Mouse (Mus musculus) forebrain, postnatal 0 days (tissue): ENCODE measurements around the gene Lyrm2. TPM values are rescaled to one million over a fixed set of nuclear protein-coding genes. Genes with fewer than 3 reads are reported as not detected.

Experiments
- ATAC-seq: fragments of 200-750 bp; cut with Nextera tagmentation; 2 replicates; pipeline ENCODE4 v1.8.0; 2017; ENCODE audit warnings: mild to moderate bottlenecking, moderate library complexity
- DNase-seq: peaks from one replicate; pipeline ENCODE4 v3.0.0-alpha.2; 2015
- H3K27ac ChIP-seq: fragments of 300-500 bp; sonication (generic); 2 replicates; pipeline ENCODE4 v1.5.1; 2014; ENCODE audit warnings: low read depth, mild to moderate bottlenecking, antibody characterized with exemption, low read length, moderate library complexity, mixed read lengths
- H3K27me3 ChIP-seq: fragments of 300-500 bp; sonication (generic); 2 replicates; pipeline ENCODE4 v1.6.1; 2014; ENCODE audit warnings: mild to moderate bottlenecking, low read length, mixed read lengths; ENCODE audit not compliant: insufficient read depth
- H3K36me3 ChIP-seq: fragments of 300-500 bp; sonication (generic); 2 replicates; pipeline ENCODE4 v1.6.1; 2014; ENCODE audit warnings: mild to moderate bottlenecking, moderate library complexity; ENCODE audit not compliant: insufficient read depth
- H3K4me1 ChIP-seq: fragments of 300-500 bp; sonication (generic); 2 replicates; pipeline ENCODE4 v1.6.1; 2014; ENCODE audit warnings: antibody characterized with exemption; ENCODE audit not compliant: insufficient read depth
- H3K4me2 ChIP-seq: fragments of 300-500 bp; sonication (generic); 2 replicates; pipeline ENCODE4 v1.6.1; 2014; ENCODE audit warnings: low read depth, mild to moderate bottlenecking, moderate library complexity
- H3K4me3 ChIP-seq: fragments of 300-500 bp; sonication (generic); 2 replicates; pipeline ENCODE4 v1.5.1; 2014; ENCODE audit warnings: low read depth, low read length, mixed read lengths
- H3K9ac ChIP-seq: fragments of 300-500 bp; sonication (generic); 2 replicates; pipeline ENCODE4 v1.6.1; 2014; ENCODE audit warnings: mild to moderate bottlenecking
- H3K9me3 ChIP-seq: fragments of 300-500 bp; sonication (generic); 2 replicates; pipeline ENCODE4 v1.6.1; 2016; ENCODE audit warnings: low read length
- CTCF ChIP-seq: sonication (generic); IDR thresholded peaks from 2 replicates; pipeline ENCODE4 v1.5.1; 2016; ENCODE audit warnings: antibody characterized with exemption, control low read depth, low read depth
- WGBS: fragments of 180-500 bp; shearing (Covaris S2); extraction: QIAGEN DNeasy Blood & Tissue Kit; methylation state at CpG from one replicate; pipeline ENCODE4 v1.1.7; 2014; 5-methylcytosine and 5-hydroxymethylcytosine counted together
- polyA plus RNA-seq: library from polyadenylated mRNA; unstranded; fragments of >200 nt; fragmentation: Nextera tagmentation; extraction: Ambion mirVana; gene quantifications from 2 replicates; pipeline ENCODE4 v1.2.1, GENCODE M21; 2015
- total RNA-seq: library from RNA; depleted of rRNA; stranded (reverse); fragments of >200 nt; gene quantifications from 2 replicates; pipeline ENCODE4 v1.2.3, GENCODE M21; 2014; rRNA removed

Lyrm2 gene
- total and polyA plus RNA-seq, 2 experiments from 2014 or later = 105 to 108 TPM

DNA sequence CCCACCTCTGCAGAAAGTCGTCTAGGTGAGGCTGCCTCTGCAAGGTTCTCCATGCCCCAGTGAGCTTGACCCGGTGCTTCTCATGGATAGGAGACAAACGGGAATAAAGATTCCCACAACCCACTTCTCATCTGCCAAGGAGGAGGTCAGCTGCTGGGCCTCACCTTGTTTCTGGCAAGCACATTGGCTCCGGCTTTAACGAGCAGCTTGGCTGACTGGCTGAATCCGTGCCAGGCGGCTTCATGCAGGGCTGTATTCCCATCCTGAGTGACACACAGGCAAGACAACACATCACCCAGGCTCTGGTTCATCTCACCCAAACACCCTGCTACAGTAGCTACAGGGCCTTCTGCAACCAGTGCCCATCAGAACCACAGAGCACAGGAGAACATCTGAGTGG is 26.9 kb downstream of the Lyrm2 start:
- H3K4me2 ChIP-seq = no peak overlapping the region
- 32% methylated on average over 7 of the region's 7 CpGs for WGBS
- no peaks in the 10 kb centered on the region for H3K27me3 ChIP-seq
- peaks cover 7% of the 10 kb centered on the region; the same call in 1 of the 2 replicates for H3K36me3 ChIP-seq
- ATAC-seq = peak; percentile 50
- no peak overlapping the region for H3K4me3 ChIP-seq
- peak; percentile 39 for DNase-seq
- no peaks in the 10 kb centered on the region for H3K4me1 ChIP-seq
- TF ChIP-seq CTCF = no peak
- H3K27ac ChIP-seq = no peak overlapping the region
- H3K9ac ChIP-seq = no peak overlapping the region
- no peaks in the 10 kb centered on the region for H3K9me3 ChIP-seq

DNA sequence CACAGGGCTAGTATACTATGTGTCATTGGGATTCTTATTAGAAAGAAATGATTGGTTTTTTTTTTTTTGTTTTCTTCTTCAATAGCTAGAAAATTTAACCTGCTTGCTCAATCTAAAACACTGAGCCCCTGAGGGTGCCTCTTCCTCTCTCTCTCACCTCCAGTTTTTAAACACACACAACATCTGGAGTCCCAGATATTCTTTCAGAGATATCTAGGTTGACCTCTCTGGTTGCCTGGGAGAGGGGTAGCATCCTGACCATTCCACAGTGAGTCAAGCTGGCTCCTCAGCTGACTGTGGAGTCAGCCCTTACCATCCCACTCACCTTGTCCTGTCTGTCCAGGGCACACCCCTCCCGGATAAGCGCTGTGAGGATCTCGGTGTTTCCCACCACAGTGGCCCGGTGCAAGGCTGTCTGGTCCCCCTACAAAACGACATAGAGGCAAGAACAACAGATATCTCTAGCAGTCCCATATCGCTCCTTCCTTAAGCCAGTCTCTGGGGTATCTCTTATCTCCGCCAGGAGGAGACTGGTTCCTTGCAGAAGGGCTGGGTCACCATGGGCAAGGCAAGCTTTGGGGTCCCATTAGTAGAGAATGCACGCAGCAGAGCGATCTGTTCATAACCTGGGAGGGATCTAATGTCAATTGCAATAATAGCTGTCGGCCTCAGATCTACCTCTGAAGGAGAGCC is 28.5 kb downstream of the Lyrm2 start:
- H3K27me3 ChIP-seq = no peaks in the 10 kb centered on the region
- WGBS = 92% methylated on average over 10 of the region's 10 CpGs

DNA sequence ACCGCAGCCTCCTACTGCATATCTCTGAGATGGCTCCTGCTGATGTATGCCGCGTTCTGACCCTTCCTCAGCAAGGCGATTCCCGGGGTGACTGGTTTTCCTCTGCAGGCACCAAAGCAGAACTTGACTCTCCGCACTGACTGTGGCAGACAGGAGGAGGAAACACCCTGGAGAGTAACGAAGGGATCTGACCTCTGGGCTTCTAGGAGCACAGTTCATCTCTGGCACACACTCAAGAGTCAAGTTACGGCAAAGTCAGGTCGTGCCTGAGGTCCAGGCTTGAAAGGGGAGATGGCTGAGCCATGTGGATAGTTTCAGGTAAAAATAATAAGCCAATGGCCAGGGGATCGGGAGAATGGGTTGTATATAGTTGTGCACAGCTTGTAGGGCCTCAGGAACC is 29.3 kb downstream of the Lyrm2 start:
- Histone ChIP-seq H3K9me3 (no peaks in the 10 kb centered on the region), H3K4me1 (no peaks in the 10 kb centered on the region), H3K4me3 (no peak overlapping the region), H3K9ac (no peak overlapping the region), H3K4me2 (no peak overlapping the region), H3K27me3 (no peaks in the 10 kb centered on the region), H3K27ac (no peak overlapping the region), H3K36me3 (no peaks in the 10 kb centered on the region)
- no peak for DNase-seq
- WGBS = 83% methylated on average over 10 of the region's 10 CpGs
- TF ChIP-seq CTCF = no peak
- no peak for ATAC-seq

More for the DNA sequence above, 28.5 kb downstream of the Lyrm2 start:
- no peak for TF ChIP-seq CTCF
- Histone ChIP-seq H3K27ac (no peak overlapping the region), H3K9me3 (no peaks in the 10 kb centered on the region), H3K4me2 (no peak overlapping the region), H3K4me3 (no peak overlapping the region), H3K36me3 (peaks cover under 1% of the 10 kb centered on the region; the same call in 1 of the 2 replicates), H3K4me1 (no peaks in the 10 kb centered on the region), H3K9ac (no peak overlapping the region)
- no peak for DNase-seq
- ATAC-seq = no peak

DNA sequence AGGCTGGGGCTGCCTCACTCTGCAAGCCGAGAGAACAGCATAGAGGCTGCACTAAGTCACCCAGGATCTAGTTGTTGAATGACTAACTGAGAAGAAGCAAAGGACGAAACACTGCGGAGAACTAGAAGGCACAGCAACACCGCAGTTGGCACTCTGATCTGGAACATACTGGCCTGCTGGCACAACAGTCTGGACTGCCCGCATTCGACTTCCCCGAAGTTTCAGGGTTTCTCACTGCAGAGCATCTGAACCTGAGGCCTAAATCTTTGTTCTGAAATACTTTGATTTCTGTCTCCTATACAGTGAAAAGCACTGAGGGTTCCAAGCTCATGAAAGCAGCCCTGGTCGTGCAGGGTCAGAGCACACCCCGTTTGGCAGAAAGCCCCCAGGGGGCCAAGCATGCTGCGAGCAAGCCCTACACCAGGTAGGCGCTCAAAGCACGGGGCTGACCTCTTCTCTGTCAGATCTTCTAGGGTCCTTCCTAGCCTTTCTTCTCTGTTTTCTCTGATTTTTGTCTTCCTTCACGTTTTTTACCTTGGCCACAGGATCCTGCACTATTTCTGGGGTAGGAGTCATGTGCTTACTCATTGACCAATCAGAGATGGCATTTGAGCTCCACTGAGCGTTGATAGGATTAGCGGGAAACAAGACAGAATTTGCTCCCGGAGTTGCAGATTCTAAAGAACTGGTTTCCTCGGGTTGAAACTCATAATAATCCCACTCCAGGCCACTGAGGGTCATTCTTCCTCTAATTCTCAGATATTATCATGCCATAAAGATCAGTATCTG is 33.6 kb downstream of the Lyrm2 start:
- no peak for TF ChIP-seq CTCF
- H3K27me3 ChIP-seq = no peaks in the 10 kb centered on the region
- ATAC-seq = peak; percentile 92
- H3K9ac ChIP-seq = 0 out of 2 replicates have a peak overlapping the region, but pooled peaks have one; percentile 41
- no peaks in the 10 kb centered on the region for H3K4me1 ChIP-seq
- H3K27ac ChIP-seq = no peak overlapping the region
- DNase-seq = peak; percentile 59
- peak overlapping the region; percentile 29; the same call in 1 of the 2 replicates for H3K4me3 ChIP-seq
- peak overlapping the region; percentile 47 for H3K4me2 ChIP-seq
- 39% methylated on average over 17 of the region's 17 CpGs for WGBS
- no peaks in the 10 kb centered on the region for H3K36me3 ChIP-seq
- H3K9me3 ChIP-seq = no peaks in the 10 kb centered on the region

DNA sequence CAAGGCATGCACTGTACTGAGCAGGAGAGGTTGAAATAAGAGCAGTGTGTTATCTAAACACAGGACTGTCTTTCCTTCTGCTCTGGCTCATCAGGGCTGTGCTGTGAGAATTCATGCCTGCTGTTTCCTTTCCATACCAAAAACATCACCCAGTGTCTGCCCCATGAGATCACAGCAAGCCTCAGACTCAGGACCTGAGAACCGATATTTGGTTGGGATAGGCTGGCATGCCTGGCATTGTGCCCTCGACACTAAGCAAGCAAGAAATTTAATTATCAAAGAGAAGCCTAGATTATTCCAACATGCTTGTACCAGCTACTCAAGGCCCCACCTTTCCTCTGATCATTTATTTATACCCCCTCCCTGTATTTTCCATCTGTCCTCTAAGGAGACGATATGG is 34.5 kb downstream of the Lyrm2 start:
- Histone ChIP-seq H3K36me3 (no peaks in the 10 kb centered on the region), H3K4me1 (no peaks in the 10 kb centered on the region), H3K4me3 (no peak overlapping the region), H3K27me3 (no peaks in the 10 kb centered on the region), H3K4me2 (peak overlapping the region; percentile 47; the same call in 1 of the 2 replicates), H3K27ac (no peak overlapping the region), H3K9ac (no peak overlapping the region), H3K9me3 (no peaks in the 10 kb centered on the region)
- TF ChIP-seq CTCF = no peak
- 48% methylated on average over 3 of the region's 3 CpGs for WGBS
- ATAC-seq = no peak
- DNase-seq = no peak

DNA sequence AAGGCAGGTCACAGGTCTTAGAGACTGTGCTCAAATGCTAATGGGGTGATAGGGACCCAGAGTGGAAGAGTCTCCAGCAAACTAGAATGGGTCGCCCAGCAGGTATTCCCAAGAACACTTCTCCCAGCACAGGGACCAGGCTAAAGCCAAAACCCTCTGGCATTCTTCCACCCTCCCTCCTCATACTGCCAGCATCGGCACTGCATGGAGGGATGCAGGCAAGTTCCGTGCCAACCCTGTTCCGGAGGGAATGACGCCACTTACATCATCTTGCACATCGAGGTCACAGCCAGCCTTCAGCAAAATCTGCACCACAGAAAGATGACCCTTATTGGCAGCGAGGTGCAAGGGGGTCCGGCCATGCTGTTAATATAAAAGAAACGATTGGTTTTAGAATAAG is 36.0 kb downstream of the Lyrm2 start:
- no peak overlapping the region for H3K4me2 ChIP-seq
- H3K9me3 ChIP-seq = no peaks in the 10 kb centered on the region
- H3K36me3 ChIP-seq = no peaks in the 10 kb centered on the region
- TF ChIP-seq CTCF = no peak
- no peak overlapping the region for H3K27ac ChIP-seq
- 69% methylated on average over 9 of the region's 9 CpGs for whole genome bisulfite sequencing
- H3K4me3 ChIP-seq = no peak overlapping the region
- ATAC-seq (no peak), DNase-seq (peak; percentile 30)
- H3K4me1 ChIP-seq = no peaks in the 10 kb centered on the region
- H3K27me3 ChIP-seq = no peaks in the 10 kb centered on the region
- H3K9ac ChIP-seq = no peak overlapping the region

DNA sequence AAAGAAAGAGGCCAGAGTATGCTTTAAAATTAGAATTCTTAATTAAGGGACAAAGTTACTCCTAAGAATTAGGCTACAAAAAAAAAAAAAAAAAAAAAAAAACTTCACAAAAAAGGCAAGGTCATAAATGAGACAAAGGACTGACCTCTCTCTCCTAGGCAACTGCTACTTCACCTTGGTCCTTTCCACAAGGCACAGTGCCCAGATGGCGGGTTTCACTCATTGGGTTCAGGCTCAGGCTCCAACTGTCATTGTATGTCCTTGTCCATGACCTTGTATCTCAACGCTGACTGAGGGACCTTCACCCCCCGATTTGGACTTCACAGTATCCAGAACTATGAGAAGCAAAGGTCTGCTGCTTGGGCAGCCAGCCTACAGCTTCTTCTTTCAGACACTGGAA is 38.3 kb downstream of the Lyrm2 start:
- 73% methylated on average over 3 of the region's 3 CpGs for WGBS
- H3K9ac ChIP-seq = no peak overlapping the region
- no peaks in the 10 kb centered on the region for H3K36me3 ChIP-seq
- H3K27ac ChIP-seq = no peak overlapping the region
- no peak for ATAC-seq
- H3K27me3 ChIP-seq = no peaks in the 10 kb centered on the region
- no peak overlapping the region for H3K4me3 ChIP-seq
- no peak for DNase-seq
- no peaks in the 10 kb centered on the region for H3K4me1 ChIP-seq
- H3K4me2 ChIP-seq = no peak overlapping the region
- no peak for TF ChIP-seq CTCF
- no peaks in the 10 kb centered on the region for H3K9me3 ChIP-seq

Other genes with a start within 250 kb of the Lyrm2 start
- gene Gja10, start 197.5 kb upstream of the Lyrm2 start, total RNA-seq = 0.14 TPM in 1 of 2 replicates, not detected in the other
- gene Gja10, start 197.5 kb upstream of the Lyrm2 start, polyA plus RNA-seq = not detected in 2 replicates
- 22.9 and 25.1 TPM in 2 replicates for gene Casp8ap2, start 184.8 kb upstream of the Lyrm2 start, total RNA-seq
- 25.4 and 30.4 TPM in 2 replicates for gene Casp8ap2, start 184.8 kb upstream of the Lyrm2 start, polyA plus RNA-seq
- gene Mdn1, start 143.1 kb upstream of the Lyrm2 start, total RNA-seq = 26.9 and 29.8 TPM in 2 replicates
- 3.7 and 5.9 TPM in 2 replicates for gene Mdn1, start 143.1 kb upstream of the Lyrm2 start, polyA plus RNA-seq
- 30.3 and 39.8 TPM in 2 replicates for gene Ankrd6, start 150.6 kb downstream of the Lyrm2 start, total RNA-seq
- 15.1 and 18.4 TPM in 2 replicates for gene Ankrd6, start 150.6 kb downstream of the Lyrm2 start, polyA plus RNA-seq
- 45.3 and 53.0 TPM in 2 replicates for gene Rragd, start 182.8 kb downstream of the Lyrm2 start, total RNA-seq
- gene Rragd, start 182.8 kb downstream of the Lyrm2 start, polyA plus RNA-seq = 21.8 and 30.6 TPM in 2 replicates
- gene Ube2j1, start 231.2 kb downstream of the Lyrm2 start, total RNA-seq = 88.5 and 106 TPM in 2 replicates
- 53.6 and 61.2 TPM in 2 replicates for gene Ube2j1, start 231.2 kb downstream of the Lyrm2 start, polyA plus RNA-seq